Mouse (Mus musculus): ENCODE measurements at regions not wholly inside any gene's neighbourhood (a gene's known extent, or its start where the extent isn't known, plus 50 kb on each side); places are given as distances from the start of the nearest gene placed in this dataset.

GRCm38 (mm10) chr15:59954345-59954744 is 62.1 kb downstream of the 4933412E24Rik start:
- peak; percentile 66 to 71 for DNase-seq

- no peak for DNase-seq
Measured at GRCm38 (mm10) chr15:59953857-59954256, 62.6 kb downstream of the 4933412E24Rik start.

- no peak for DNase-seq
Measured at GRCm38 (mm10) chr15:59950617-59951216, 65.7 kb downstream of the 4933412E24Rik start.

- DNase-seq = no peak
Measured at GRCm38 (mm10) chr15:59945208-59945607, 71.2 kb downstream of the 4933412E24Rik start.

GRCm38 (mm10) chr15:59936486-59936885 is 79.9 kb downstream of the 4933412E24Rik start:
- DNase-seq = no peak

GRCm38 (mm10) chr15:59913860-59914259 is 102.6 kb downstream of the 4933412E24Rik start:
- no peak for DNase-seq

GRCm38 (mm10) chr15:59908300-59908699 is 108.1 kb downstream of the 4933412E24Rik start:
- no peak for DNase-seq

GRCm38 (mm10) chr15:59905832-59906797 is 110.3 kb downstream of the 4933412E24Rik start:
- no peak for DNase-seq

GRCm38 (mm10) chr15:59904741-59905140 is 111.7 kb downstream of the 4933412E24Rik start:
- no peak for DNase-seq

GRCm38 (mm10) chr15:59888996-59889395 is 127.4 kb downstream of the 4933412E24Rik start:
- DNase-seq = no peak

- DNase-seq = peak in 1 of 2 experiments; percentile 4
Measured at GRCm38 (mm10) chr15:59888131-59888459, 128.3 kb downstream of the 4933412E24Rik start.

- DNase-seq = no peak
Measured at GRCm38 (mm10) chr15:59887381-59888130, 128.9 kb downstream of the 4933412E24Rik start.

GRCm38 (mm10) chr15:59886036-59886435 is 130.4 kb downstream of the 4933412E24Rik start:
- DNase-seq = no peak

- DNase-seq = no peak
Measured at GRCm38 (mm10) chr15:59882444-59882843, 134.0 kb downstream of the 4933412E24Rik start.

- no peak for DNase-seq
Measured at GRCm38 (mm10) chr15:59880426-59880825, 136.0 kb downstream of the 4933412E24Rik start.

- DNase-seq = no peak
Measured at GRCm38 (mm10) chr15:59879311-59879710, 137.1 kb downstream of the 4933412E24Rik start.

- no peak for DNase-seq
Measured at GRCm38 (mm10) chr15:59876279-59876742, 140.1 kb downstream of the 4933412E24Rik start.

GRCm38 (mm10) chr15:59866701-59867100 is 149.7 kb downstream of the 4933412E24Rik start:
- no peak for DNase-seq

- no peak for DNase-seq
Measured at GRCm38 (mm10) chr15:59864746-59865499, 151.5 kb downstream of the 4933412E24Rik start.

- DNase-seq = no peak
Measured at GRCm38 (mm10) chr15:59852271-59853000, 164.0 kb downstream of the 4933412E24Rik start.

GRCm38 (mm10) chr15:59845158-59845739 is 171.2 kb downstream of the 4933412E24Rik start:
- DNase-seq = no peak

Measured in layer of hippocampus, postnatal 36 days (tissue).